Mouse (Mus musculus) small intestine, adult 2 months (tissue): Measurements from ENCODE around the gene Ccnyl1. TPM values are rescaled to one million over a fixed set of nuclear protein-coding genes. Genes with fewer than 3 reads are reported as not detected.

ENCODE experiments used
- H3K27ac ChIP-seq: fragments of 200-500 bp; 2 replicates; pipeline ENCODE4 v1.5.1; 2012; ENCODE audit warnings: low read depth, low read length, control low read depth, inconsistent platforms; ENCODE audit not compliant: insufficient read depth
- H3K27me3 ChIP-seq: fragments of 200-500 bp; 2 replicates; pipeline ENCODE4 v1.6.1; 2012; ENCODE audit warnings: mild to moderate bottlenecking, moderate library complexity, low read length, inconsistent platforms; ENCODE audit not compliant: control insufficient read depth, insufficient read depth
- H3K36me3 ChIP-seq: fragments of 200-500 bp; 2 replicates; pipeline ENCODE4 v1.6.1; 2012; ENCODE audit warnings: mild to moderate bottlenecking, low read length, control low read depth, inconsistent platforms; ENCODE audit not compliant: control insufficient read depth, insufficient read depth
- H3K4me1 ChIP-seq: fragments of 200-500 bp; 2 replicates; pipeline ENCODE4 v1.6.1; 2012; ENCODE audit warnings: low read length, inconsistent platforms, mixed read lengths; ENCODE audit not compliant: control insufficient read depth, insufficient read depth, insufficient read length
- H3K4me3 ChIP-seq: fragments of 200-500 bp; 2 replicates; pipeline ENCODE4 v1.5.1; 2012; ENCODE audit warnings: low read depth, mild to moderate bottlenecking, control low read depth, inconsistent platforms, low read length, moderate library complexity
- CTCF ChIP-seq: fragments of 200-500 bp; IDR thresholded peaks from 2 replicates; pipeline ENCODE4 v1.5.1; 2012; ENCODE audit warnings: low read depth, mild to moderate bottlenecking, control low read depth, inconsistent platforms, low read length, moderate library complexity, mixed read lengths; ENCODE audit not compliant: insufficient replicate concordance, insufficient read length; ENCODE audit errors: extremely low read depth
- POLR2A ChIP-seq: fragments of 200-500 bp; IDR thresholded peaks from 2 replicates; pipeline ENCODE4 v1.6.1; 2012; ENCODE audit warnings: low read depth, mild to moderate bottlenecking, control low read depth, inconsistent platforms, low read length, moderate library complexity
- WGBS: fragments of 180-500 bp; shearing (Covaris S2); methylation state at CpG from one replicate; pipeline ENCODE4 v1.1.7; 2018; 5-methylcytosine and 5-hydroxymethylcytosine counted together
- polyA plus RNA-seq: library from polyadenylated mRNA; depleted of rRNA; stranded (reverse); fragments of >200 nt; gene quantifications from 2 replicates; pipeline ENCODE4 v1.2.3, GENCODE M21; 2012

Ccnyl1 gene
- polyA plus RNA-seq, 1 experiment, result 35.4 TPM

GRCm38 (mm10) chr1:64742741-64743408 is 52.6 kb downstream of the Ccnyl1 start:
- WGBS, result 32% methylated on average over 18 of the region's 18 CpGs
- no peaks in the 10 kb centered on the region for H3K36me3 ChIP-seq
- no peaks in the 10 kb centered on the region for H3K27me3 ChIP-seq
- H3K4me3 ChIP-seq, result peak overlapping the region; percentile 55
- H3K27ac ChIP-seq, result peak overlapping the region; percentile 83
- TF ChIP-seq CTCF, result no peak
- TF ChIP-seq POLR2A, result no peak
- H3K4me1 ChIP-seq, result peaks cover 10% of the 10 kb centered on the region; the same call in 1 of the 2 replicates

- Histone ChIP-seq H3K27me3 (no peaks in the 10 kb centered on the region), H3K27ac (no peak overlapping the region), H3K4me1 (peaks cover 8% of the 10 kb centered on the region; the same call in 1 of the 2 replicates), H3K4me3 (no peak overlapping the region), H3K36me3 (no peaks in the 10 kb centered on the region)
- no peak for TF ChIP-seq POLR2A
- TF ChIP-seq CTCF, result no peak
Observed at GRCm38 (mm10) chr1:64744616-64745015, 54.4 kb downstream of the Ccnyl1 start.

GRCm38 (mm10) chr1:64753109-64753508 is 62.9 kb downstream of the Ccnyl1 start:
- no peak for TF ChIP-seq CTCF
- no peak for TF ChIP-seq POLR2A
- no peaks in the 10 kb centered on the region for H3K36me3 ChIP-seq
- H3K27me3 ChIP-seq, result no peaks in the 10 kb centered on the region
- no peak overlapping the region for H3K4me3 ChIP-seq
- peaks cover 21% of the 10 kb centered on the region; the same call in 1 of the 2 replicates for H3K4me1 ChIP-seq
- no peak overlapping the region for H3K27ac ChIP-seq
- whole genome bisulfite sequencing, result 74% methylated on average over 8 of the region's 8 CpGs

GRCm38 (mm10) chr1:64753668-64754067 is 63.4 kb downstream of the Ccnyl1 start:
- TF ChIP-seq POLR2A, result no peak
- no peak for TF ChIP-seq CTCF
- H3K36me3 ChIP-seq, result no peaks in the 10 kb centered on the region
- H3K27me3 ChIP-seq, result no peaks in the 10 kb centered on the region
- H3K4me1 ChIP-seq, result peaks cover 21% of the 10 kb centered on the region; the same call in 1 of the 2 replicates
- WGBS, result 44% methylated on average over 7 of the region's 7 CpGs
- no peak overlapping the region for H3K4me3 ChIP-seq
- no peak overlapping the region for H3K27ac ChIP-seq

- no peak for TF ChIP-seq POLR2A
- no peak for TF ChIP-seq CTCF
- peaks cover 21% of the 10 kb centered on the region; the same call in 1 of the 2 replicates for H3K4me1 ChIP-seq
- no peak overlapping the region for H3K4me3 ChIP-seq
- H3K36me3 ChIP-seq, result no peaks in the 10 kb centered on the region
- H3K27ac ChIP-seq, result no peak overlapping the region
- WGBS, result 55% methylated on average over 5 of the region's 5 CpGs
- H3K27me3 ChIP-seq, result no peaks in the 10 kb centered on the region
Observed at GRCm38 (mm10) chr1:64754658-64755057, 64.4 kb downstream of the Ccnyl1 start.

- Histone ChIP-seq H3K27me3 (no peaks in the 10 kb centered on the region), H3K4me3 (no peak overlapping the region), H3K36me3 (no peaks in the 10 kb centered on the region), H3K27ac (peak overlapping the region; percentile 12; the same call in 1 of the 2 replicates), H3K4me1 (peaks cover 21% of the 10 kb centered on the region; the same call in 1 of the 2 replicates)
- WGBS, result 54% methylated on average over 7 of the region's 7 CpGs
- TF ChIP-seq CTCF (no peak), POLR2A (no peak)
Observed at GRCm38 (mm10) chr1:64755971-64756639, 65.8 kb downstream of the Ccnyl1 start.

- TF ChIP-seq CTCF (no peak), POLR2A (no peak)
- Histone ChIP-seq H3K36me3 (no peaks in the 10 kb centered on the region), H3K4me3 (no peak overlapping the region), H3K4me1 (peaks cover 24% of the 10 kb centered on the region; the same call in 1 of the 2 replicates), H3K27ac (peak overlapping the region; percentile 12; the same call in 1 of the 2 replicates), H3K27me3 (no peaks in the 10 kb centered on the region)
- 47% methylated on average over 10 of the region's 10 CpGs for WGBS
Observed at GRCm38 (mm10) chr1:64756640-64757030, 66.4 kb downstream of the Ccnyl1 start.

- 25% methylated on average over 2 of the region's 2 CpGs for WGBS
- Histone ChIP-seq H3K4me1 (peaks cover 28% of the 10 kb centered on the region), H3K36me3 (no peaks in the 10 kb centered on the region)
Observed at GRCm38 (mm10) chr1:64757254-64757653, 67.0 kb downstream of the Ccnyl1 start.

More at GRCm38 (mm10) chr1:64757254-64757653, 67.0 kb downstream of the Ccnyl1 start:
- H3K27me3 ChIP-seq, result no peaks in the 10 kb centered on the region
- TF ChIP-seq CTCF (no peak), POLR2A (no peak)
- no peak overlapping the region for H3K4me3 ChIP-seq
- no peak overlapping the region for H3K27ac ChIP-seq
